Mouse (Mus musculus) hindbrain, embryonic 14.5 days (tissue): ENCODE data around the gene Large1. TPM values are rescaled to one million over a fixed set of nuclear protein-coding genes. Genes with fewer than 3 reads are reported as not detected.
A peak's percentile ranks its signal among the peaks of the same experiment; 100 is the strongest.

ENCODE experiments used
- ATAC-seq: fragments of 200-750 bp; cut with Nextera tagmentation; 2 replicates; pipeline ENCODE4 v1.8.0; 2017; ENCODE audit warnings: moderate number of reproducible peaks, mild to moderate bottlenecking, moderate TSS enrichment, moderate library complexity; ENCODE audit not compliant: low FRiP score
- DNase-seq: peaks from one replicate; pipeline ENCODE4 v3.0.0-alpha.2; 2015; ENCODE audit warnings: low spot score
- H3K27ac ChIP-seq: fragments of 300-500 bp; sonication (generic); 2 replicates; pipeline ENCODE4 v1.5.1; 2014; ENCODE audit warnings: mild to moderate bottlenecking, moderate library complexity
- H3K27me3 ChIP-seq: fragments of 300-500 bp; sonication (generic); 2 replicates; pipeline ENCODE4 v1.6.1; 2014; ENCODE audit warnings: mild to moderate bottlenecking, low read length, mixed read lengths; ENCODE audit not compliant: control insufficient read depth, insufficient read depth
- H3K36me3 ChIP-seq: fragments of 300-500 bp; sonication (generic); replicated peaks from 2 replicates; pipeline ENCODE4 v1.6.1; 2014; ENCODE audit not compliant: control insufficient read depth, insufficient read depth
- H3K4me1 ChIP-seq: fragments of 300-500 bp; sonication (generic); replicated peaks from 2 replicates; pipeline ENCODE4 v1.6.1; 2014; ENCODE audit warnings: antibody characterized with exemption, low read length, mixed read lengths; ENCODE audit not compliant: control insufficient read depth, insufficient read depth
- H3K4me2 ChIP-seq: fragments of 300-500 bp; sonication (generic); replicated peaks from 2 replicates; pipeline ENCODE4 v1.6.1; 2014; ENCODE audit warnings: mild to moderate bottlenecking, moderate library complexity
- H3K4me3 ChIP-seq: fragments of 300-500 bp; sonication (generic); replicated peaks from 2 replicates; pipeline ENCODE4 v1.5.1; 2014; ENCODE audit warnings: mild to moderate bottlenecking, low read length
- H3K9ac ChIP-seq: fragments of 300-500 bp; sonication (generic); 2 replicates; pipeline ENCODE4 v1.6.1; 2014
- H3K9me3 ChIP-seq: fragments of 300-500 bp; sonication (generic); 2 replicates; pipeline ENCODE4 v1.6.1; 2016; ENCODE audit warnings: low read length; ENCODE audit not compliant: control insufficient read depth
- WGBS: fragments of 180-500 bp; shearing (Covaris S2); extraction: QIAGEN DNeasy Blood & Tissue Kit; methylation state at CpG from one replicate; pipeline ENCODE4 v1.1.7; 2014; 5-methylcytosine and 5-hydroxymethylcytosine counted together
- polyA plus RNA-seq: library from polyadenylated mRNA; unstranded; fragments of >200 nt; fragmentation: Nextera tagmentation; extraction: Ambion mirVana; gene quantifications from 2 replicates; pipeline ENCODE4 v1.2.1, GENCODE M21; 2014

The Large1 gene
- polyA plus RNA-seq, 1 experiment from 2014 or later, result 28.0 TPM

DNA sequence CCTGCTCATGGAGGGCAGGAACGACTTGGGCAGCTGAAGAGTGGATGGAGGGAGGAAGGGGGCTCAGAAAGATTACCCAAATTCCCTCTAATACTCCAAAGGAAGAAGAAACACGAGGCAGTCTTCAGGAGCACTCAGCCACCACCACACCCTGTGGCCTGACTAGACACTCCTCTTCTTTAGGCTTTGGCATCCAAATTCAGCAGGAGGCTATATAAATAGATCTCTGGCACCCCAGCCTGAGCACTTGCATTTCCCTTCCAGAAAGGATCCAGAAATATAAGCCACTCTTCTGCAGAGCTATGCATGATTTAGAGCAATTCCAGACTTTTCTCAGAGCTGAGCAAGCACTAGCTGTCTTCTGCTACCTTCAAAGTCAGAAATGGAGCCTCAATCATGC lies 127.7 kb downstream of the Large1 start:
- 64% methylated on average over 2 of the region's 2 CpGs for WGBS
- Histone ChIP-seq H3K4me1 (no peaks in the 10 kb centered on the region), H3K4me2 (no peak overlapping the region), H3K4me3 (no peak overlapping the region), H3K9ac (no peak overlapping the region), H3K27me3 (no peaks in the 10 kb centered on the region), H3K27ac (no peak overlapping the region), H3K9me3 (no peaks in the 10 kb centered on the region), H3K36me3 (no peaks in the 10 kb centered on the region)
- no peak for DNase-seq
- no peak for ATAC-seq

GRCm38 (mm10) chr8:73219178-73219811 lies 134.0 kb downstream of the Large1 start:
- no peak overlapping the region for H3K4me2 ChIP-seq
- no peaks in the 10 kb centered on the region for H3K9me3 ChIP-seq
- H3K9ac ChIP-seq, result no peak overlapping the region
- H3K4me3 ChIP-seq, result no peak overlapping the region
- DNase-seq (no peak), ATAC-seq (no peak)
- H3K4me1 ChIP-seq, result no peaks in the 10 kb centered on the region
- no peak overlapping the region for H3K27ac ChIP-seq
- WGBS, result 52% methylated on average over 6 of the region's 6 CpGs
- no peaks in the 10 kb centered on the region for H3K36me3 ChIP-seq
- H3K27me3 ChIP-seq, result no peaks in the 10 kb centered on the region

- Histone ChIP-seq H3K9me3 (no peaks in the 10 kb centered on the region), H3K27me3 (no peaks in the 10 kb centered on the region), H3K27ac (no peak overlapping the region), H3K4me1 (no peaks in the 10 kb centered on the region), H3K9ac (no peak overlapping the region), H3K36me3 (no peaks in the 10 kb centered on the region), H3K4me2 (no peak overlapping the region), H3K4me3 (no peak overlapping the region)
- ATAC-seq (no peak), DNase-seq (no peak)
These were observed 146.5 kb downstream of the Large1 start for GRCm38 (mm10) chr8:73206831-73207230.

GRCm38 (mm10) chr8:73201854-73202253 lies 151.5 kb downstream of the Large1 start:
- Histone ChIP-seq H3K9me3 (no peaks in the 10 kb centered on the region), H3K4me1 (no peaks in the 10 kb centered on the region), H3K9ac (no peak overlapping the region), H3K27ac (no peak overlapping the region), H3K36me3 (no peaks in the 10 kb centered on the region), H3K27me3 (no peaks in the 10 kb centered on the region), H3K4me3 (no peak overlapping the region), H3K4me2 (no peak overlapping the region)
- 85% methylated on average over 2 of the region's 2 CpGs for WGBS
- no peak for ATAC-seq
- no peak for DNase-seq

DNA sequence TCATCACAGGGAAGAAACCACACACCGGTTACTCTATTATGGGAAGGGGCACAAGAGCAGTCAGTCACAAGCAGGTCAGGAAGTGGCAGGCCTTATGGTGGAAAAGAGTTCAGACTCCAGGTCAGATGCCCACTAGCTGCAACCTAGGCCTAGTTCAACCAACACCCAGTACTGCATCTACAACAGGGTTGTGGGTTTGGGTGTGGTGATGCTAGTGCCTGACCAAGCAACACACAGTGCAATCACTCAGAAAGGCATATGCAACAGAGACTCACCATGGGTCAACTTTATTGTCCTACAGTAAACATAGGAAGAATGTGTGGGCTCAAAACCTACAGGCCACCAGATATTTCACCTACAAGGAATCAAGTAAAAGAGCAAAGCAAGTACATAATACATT lies 155.6 kb downstream of the Large1 start:
- ATAC-seq, result no peak
- no peak overlapping the region for H3K4me3 ChIP-seq
- H3K36me3 ChIP-seq, result no peaks in the 10 kb centered on the region
- no peak overlapping the region for H3K9ac ChIP-seq
- no peak overlapping the region for H3K27ac ChIP-seq
- no peaks in the 10 kb centered on the region for H3K9me3 ChIP-seq
- 92% methylated on average over 1 of the region's 1 CpGs for WGBS
- H3K4me2 ChIP-seq, result no peak overlapping the region
- H3K27me3 ChIP-seq, result no peaks in the 10 kb centered on the region
- H3K4me1 ChIP-seq, result no peaks in the 10 kb centered on the region
- DNase-seq, result no peak

DNA sequence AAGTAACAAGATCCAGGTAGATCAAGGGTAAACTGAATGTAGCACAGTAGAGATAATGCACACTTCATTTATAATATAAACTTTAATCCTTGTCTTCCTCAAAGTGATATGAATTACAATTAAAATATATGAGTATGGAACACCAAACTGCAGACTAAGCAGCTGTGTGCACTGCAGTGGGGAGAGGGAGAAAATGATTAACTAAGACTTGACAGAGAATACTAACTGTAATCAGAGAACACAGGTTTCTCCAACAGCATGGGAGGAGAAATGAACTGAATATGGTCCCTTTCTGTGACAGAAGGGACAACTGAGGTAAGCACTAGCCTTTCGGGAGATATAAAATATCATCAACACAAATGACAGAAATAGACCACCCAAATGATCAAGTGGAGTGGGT lies 164.7 kb downstream of the Large1 start:
- no peak for DNase-seq
- no peak overlapping the region for H3K4me3 ChIP-seq
- H3K9me3 ChIP-seq, result no peaks in the 10 kb centered on the region
- H3K9ac ChIP-seq, result no peak overlapping the region
- H3K36me3 ChIP-seq, result no peaks in the 10 kb centered on the region
- no peak overlapping the region for H3K4me2 ChIP-seq
- WGBS, result 96% methylated on average over 1 of the region's 1 CpGs
- H3K4me1 ChIP-seq, result no peaks in the 10 kb centered on the region
- no peak for ATAC-seq
- H3K27ac ChIP-seq, result no peak overlapping the region
- H3K27me3 ChIP-seq, result no peaks in the 10 kb centered on the region

DNA sequence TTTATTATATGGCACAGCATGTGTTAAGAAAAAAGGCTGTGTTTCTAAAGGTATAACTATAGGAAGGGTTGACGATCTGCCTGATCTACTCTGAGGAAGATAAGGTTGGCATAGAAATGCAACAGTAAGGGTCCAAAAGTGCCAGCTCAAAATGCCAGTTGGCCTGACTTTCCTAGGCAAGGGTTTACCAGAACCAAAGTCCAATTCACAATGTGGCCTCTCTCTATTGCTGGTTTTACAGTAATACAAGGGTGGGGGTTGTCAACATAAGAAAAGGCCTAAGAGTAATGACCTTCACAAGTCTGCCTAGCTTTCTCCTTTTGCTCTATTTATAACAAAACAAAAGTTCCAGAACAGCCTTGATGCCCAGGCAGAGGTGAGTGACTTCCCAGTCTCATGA lies 166.0 kb downstream of the Large1 start:
- DNase-seq, result no peak
- Histone ChIP-seq H3K9me3 (no peaks in the 10 kb centered on the region), H3K27me3 (no peaks in the 10 kb centered on the region), H3K27ac (no peak overlapping the region), H3K4me1 (no peaks in the 10 kb centered on the region), H3K4me3 (no peak overlapping the region), H3K9ac (no peak overlapping the region), H3K4me2 (no peak overlapping the region), H3K36me3 (no peaks in the 10 kb centered on the region)
- WGBS, result 96% methylated on average over 1 of the region's 1 CpGs
- no peak for ATAC-seq

DNA sequence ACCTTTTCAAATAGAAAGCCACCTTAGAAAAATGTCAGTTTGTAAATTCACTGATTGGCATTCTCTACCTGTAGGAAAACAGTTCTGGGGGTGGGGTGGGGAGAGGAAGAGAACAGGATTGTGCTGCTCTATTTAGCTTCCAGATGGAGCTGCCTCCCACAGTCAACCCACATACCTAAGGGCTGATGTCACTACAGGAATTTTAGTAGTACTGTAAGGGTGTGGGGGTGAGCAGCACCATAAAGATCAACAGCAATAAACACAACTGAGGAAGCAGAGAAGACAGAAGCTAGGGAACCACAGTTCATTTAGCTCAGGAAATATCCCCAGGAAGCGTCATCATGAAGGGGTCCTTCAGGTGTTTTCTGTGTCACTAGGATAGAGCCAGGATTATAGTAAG lies 174.9 kb downstream of the Large1 start:
- Histone ChIP-seq H3K27me3 (no peaks in the 10 kb centered on the region), H3K4me3 (no peak overlapping the region), H3K36me3 (no peaks in the 10 kb centered on the region), H3K9me3 (no peaks in the 10 kb centered on the region), H3K4me1 (no peaks in the 10 kb centered on the region), H3K9ac (no peak overlapping the region), H3K27ac (no peak overlapping the region), H3K4me2 (no peak overlapping the region)
- ATAC-seq, result no peak
- WGBS, result 96% methylated on average over 1 of the region's 1 CpGs
- no peak for DNase-seq

- H3K36me3 ChIP-seq, result no peaks in the 10 kb centered on the region
- H3K27ac ChIP-seq, result no peak overlapping the region
- no peak overlapping the region for H3K4me3 ChIP-seq
- H3K4me2 ChIP-seq, result no peak overlapping the region
- H3K27me3 ChIP-seq, result no peaks in the 10 kb centered on the region
- H3K4me1 ChIP-seq, result no peaks in the 10 kb centered on the region
- DNase-seq (no peak), ATAC-seq (no peak)
- no peak overlapping the region for H3K9ac ChIP-seq
- no peaks in the 10 kb centered on the region for H3K9me3 ChIP-seq
These were observed 180.7 kb downstream of the Large1 start for GRCm38 (mm10) chr8:73172661-73173060.

DNA sequence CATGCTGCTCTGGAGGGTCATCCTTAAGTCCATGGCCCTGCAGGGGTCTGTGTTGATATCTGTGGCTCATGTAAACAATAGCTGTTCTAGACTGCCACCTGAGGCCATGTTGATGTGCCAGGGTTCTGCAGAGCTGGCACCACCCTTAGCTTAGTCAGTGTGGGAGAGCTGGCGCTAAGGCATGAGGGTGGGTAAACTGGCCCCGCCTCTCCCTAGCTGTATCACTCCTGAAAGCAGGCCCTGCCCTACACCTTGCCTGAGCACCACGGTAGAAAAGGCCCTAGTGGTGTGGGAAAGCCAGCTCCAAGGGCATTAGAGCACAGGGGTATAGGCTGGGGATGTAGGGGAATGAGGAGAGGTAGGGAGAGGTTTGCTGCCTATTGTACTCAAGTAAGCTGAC lies 191.3 kb downstream of the Large1 start:
- Histone ChIP-seq H3K9me3 (no peaks in the 10 kb centered on the region), H3K27me3 (no peaks in the 10 kb centered on the region), H3K9ac (no peak overlapping the region), H3K27ac (no peak overlapping the region), H3K4me2 (no peak overlapping the region), H3K36me3 (no peaks in the 10 kb centered on the region), H3K4me1 (no peaks in the 10 kb centered on the region), H3K4me3 (no peak overlapping the region)
- DNase-seq (no peak), ATAC-seq (peak; percentile 48; the same call in 1 of the 2 replicates)
- WGBS, result 85% methylated on average over 3 of the region's 3 CpGs
